Mouse (Mus musculus) bone marrow, adult 2 months (tissue): ENCODE measurements around the gene Slc10a1.

Experiments
- CTCF ChIP-seq: fragments of 200-500 bp; IDR thresholded peaks from 2 replicates; pipeline ENCODE4 v1.5.1; 2011; ENCODE audit warnings: low read length, control low read depth; ENCODE audit not compliant: control insufficient read depth, insufficient read depth
- POLR2A ChIP-seq: fragments of 200-500 bp; IDR thresholded peaks from 2 replicates; pipeline ENCODE4 v1.6.1; 2011; ENCODE audit warnings: low read depth, mild to moderate bottlenecking, control low read depth, low read length, borderline replicate concordance; ENCODE audit not compliant: control insufficient read depth

DNA sequence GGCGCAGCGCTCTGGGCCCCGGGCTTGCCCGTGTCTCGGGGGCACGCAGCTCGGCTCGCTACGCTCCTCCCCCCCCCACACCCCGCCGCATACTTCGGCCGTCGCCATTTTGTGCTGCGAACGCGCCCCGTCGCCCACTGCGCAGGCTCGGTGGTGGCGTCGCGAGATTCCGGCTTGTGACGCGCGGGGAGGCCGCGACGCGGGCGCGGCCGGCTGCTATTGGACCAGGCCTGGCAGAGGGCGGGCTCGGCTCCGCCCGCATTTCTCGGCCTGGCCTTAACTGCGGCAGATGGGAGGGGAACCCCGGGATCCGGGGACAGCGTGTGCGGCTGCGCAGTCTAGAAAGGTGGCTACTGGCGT, 22.5 kb downstream of the Slc10a1 start:
- TF ChIP-seq CTCF = no peak
- peak; percentile 82; the same call in 1 of the 2 replicates for TF ChIP-seq POLR2A
